Mouse (Mus musculus) hindbrain, embryonic 11.5 days (tissue): ENCODE data around the gene Slc12a7. TPM values are rescaled to one million over a fixed set of nuclear protein-coding genes. Genes with fewer than 3 reads are reported as not detected.
"Not testable (repeated sequence)": the region's sequence is repeated elsewhere in the genome, so short reads cannot be mapped to it uniquely, and the experiment has no call there.

Experiments
- ATAC-seq: fragments of 200-750 bp; cut with Nextera tagmentation; 2 replicates; pipeline ENCODE4 v1.8.0; 2017; ENCODE audit warnings: mild to moderate bottlenecking, moderate TSS enrichment, moderate library complexity; ENCODE audit not compliant: low FRiP score
- DNase-seq: peaks from one replicate; pipeline ENCODE4 v3.0.0-alpha.2; 2015; ENCODE audit warnings: low spot score
- H3K27ac ChIP-seq: fragments of 300-500 bp; sonication (generic); 2 replicates; pipeline ENCODE4 v1.5.1; 2014; ENCODE audit warnings: mild to moderate bottlenecking, low read depth, low read length
- H3K27me3 ChIP-seq: fragments of 300-500 bp; sonication (generic); 2 replicates; pipeline ENCODE4 v1.6.1; 2014; ENCODE audit warnings: mild to moderate bottlenecking, low read length, moderate library complexity, mixed read lengths; ENCODE audit not compliant: control insufficient read depth, insufficient read depth
- H3K36me3 ChIP-seq: fragments of 300-500 bp; sonication (generic); 2 replicates; pipeline ENCODE4 v1.6.1; 2014; ENCODE audit warnings: mild to moderate bottlenecking, low read length, moderate library complexity, mixed read lengths; ENCODE audit not compliant: control insufficient read depth, insufficient read depth
- H3K4me1 ChIP-seq: fragments of 300-500 bp; sonication (generic); replicated peaks from 2 replicates; pipeline ENCODE4 v1.6.1; 2014; ENCODE audit warnings: low read length, mixed read lengths; ENCODE audit not compliant: control insufficient read depth, insufficient read depth
- H3K4me2 ChIP-seq: fragments of 300-500 bp; sonication (generic); replicated peaks from 2 replicates; pipeline ENCODE4 v1.6.1; 2014; ENCODE audit warnings: mild to moderate bottlenecking, low read depth, low read length
- H3K4me3 ChIP-seq: fragments of 300-500 bp; sonication (generic); 2 replicates; pipeline ENCODE4 v1.5.1; 2014; ENCODE audit warnings: low read depth, low read length
- H3K9ac ChIP-seq: fragments of 300-500 bp; sonication (generic); 2 replicates; pipeline ENCODE4 v1.6.1; 2014; ENCODE audit warnings: low read depth, low read length
- H3K9me3 ChIP-seq: fragments of 300-500 bp; sonication (generic); 2 replicates; pipeline ENCODE4 v1.6.1; 2016; ENCODE audit warnings: low read length; ENCODE audit not compliant: control insufficient read depth
- WGBS: fragments of 180-500 bp; shearing (Covaris S2); extraction: QIAGEN DNeasy Blood & Tissue Kit; methylation state at CpG from one replicate; pipeline ENCODE4 v1.1.7; 2014; 5-methylcytosine and 5-hydroxymethylcytosine counted together
- polyA plus RNA-seq: library from polyadenylated mRNA; unstranded; fragments of >200 nt; fragmentation: Nextera tagmentation; extraction: Ambion mirVana; gene quantifications from 2 replicates; pipeline ENCODE4 v1.2.1, GENCODE M21; 2014

Gene Slc12a7
- polyA plus RNA-seq, 1 experiment from 2014 or later: 34.2 TPM

GRCm38 (mm10) chr13:73727621-73728025 is 5.3 kb upstream of the Slc12a7 start:
- no peak overlapping the region for H3K27ac ChIP-seq
- DNase-seq: no peak
- no peaks in the 10 kb centered on the region for H3K9me3 ChIP-seq
- H3K9ac ChIP-seq: no peak overlapping the region
- H3K36me3 ChIP-seq: no peaks in the 10 kb centered on the region
- WGBS: 21% methylated on average over 2 of the region's 2 CpGs
- no peak overlapping the region for H3K4me3 ChIP-seq
- H3K4me2 ChIP-seq: no peak overlapping the region
- H3K27me3 ChIP-seq: peaks cover 2% of the 10 kb centered on the region
- no peak for ATAC-seq
- H3K4me1 ChIP-seq: peaks cover 3% of the 10 kb centered on the region; the same call in 1 of the 2 replicates

- Histone ChIP-seq H3K9ac (no peak overlapping the region), H3K27ac (no peak overlapping the region), H3K4me1 (peaks cover 3% of the 10 kb centered on the region; the same call in 1 of the 2 replicates), H3K27me3 (peaks cover 7% of the 10 kb centered on the region), H3K4me3 (no peak overlapping the region), H3K4me2 (no peak overlapping the region), H3K36me3 (no peaks in the 10 kb centered on the region), H3K9me3 (no peaks in the 10 kb centered on the region)
- no peak for DNase-seq
- no peak for ATAC-seq
Measured at GRCm38 (mm10) chr13:73728633-73729032, 4.3 kb upstream of the Slc12a7 start.

- peaks cover 3% of the 10 kb centered on the region; the same call in 1 of the 2 replicates for H3K4me1 ChIP-seq
- peaks cover 8% of the 10 kb centered on the region for H3K27me3 ChIP-seq
- H3K27ac ChIP-seq: no peak overlapping the region
- H3K9me3 ChIP-seq: no peaks in the 10 kb centered on the region
- 66% methylated on average over 1 of the region's 1 CpGs for WGBS
- H3K36me3 ChIP-seq: no peaks in the 10 kb centered on the region
- H3K9ac ChIP-seq: no peak overlapping the region
- DNase-seq (no peak), ATAC-seq (no peak)
- no peak overlapping the region for H3K4me3 ChIP-seq
- no peak overlapping the region for H3K4me2 ChIP-seq
Measured at GRCm38 (mm10) chr13:73730913-73731312, 2.0 kb upstream of the Slc12a7 start.

- 66% methylated on average over 7 of the region's 7 CpGs for WGBS
- ATAC-seq: peak; percentile 20; the same call in 1 of the 2 replicates
- peak overlapping the region; percentile 30; the same call in 1 of the 2 replicates for H3K4me3 ChIP-seq
Measured at GRCm38 (mm10) chr13:73732235-73732634, 659 bp upstream of the Slc12a7 start.

GRCm38 (mm10) chr13:73734379-73734778 is 1.5 kb downstream of the Slc12a7 start:
- no peak for DNase-seq
- Histone ChIP-seq H3K4me2 (no peak overlapping the region), H3K36me3 (no peaks in the 10 kb centered on the region), H3K4me1 (peaks cover 3% of the 10 kb centered on the region; the same call in 1 of the 2 replicates), H3K27ac (no peak overlapping the region), H3K27me3 (peaks cover 8% of the 10 kb centered on the region), H3K4me3 (no peak overlapping the region), H3K9ac (no peak overlapping the region), H3K9me3 (no peaks in the 10 kb centered on the region)
- no peak for ATAC-seq
- WGBS: 94% methylated on average over 1 of the region's 1 CpGs

More at GRCm38 (mm10) chr13:73732235-73732634, 659 bp upstream of the Slc12a7 start:
- H3K9me3 ChIP-seq: no peaks in the 10 kb centered on the region
- no peak overlapping the region for H3K9ac ChIP-seq
- H3K27me3 ChIP-seq: peaks cover 8% of the 10 kb centered on the region
- no peak for DNase-seq
- peaks cover 3% of the 10 kb centered on the region; the same call in 1 of the 2 replicates for H3K4me1 ChIP-seq
- H3K4me2 ChIP-seq: peak overlapping the region; percentile 45
- no peak overlapping the region for H3K27ac ChIP-seq
- H3K36me3 ChIP-seq: no peaks in the 10 kb centered on the region

- Histone ChIP-seq H3K9me3 (no peaks in the 10 kb centered on the region), H3K4me2 (no peak overlapping the region), H3K27me3 (peaks cover 8% of the 10 kb centered on the region), H3K4me1 (peaks cover 3% of the 10 kb centered on the region; the same call in 1 of the 2 replicates), H3K9ac (no peak overlapping the region), H3K27ac (no peak overlapping the region), H3K4me3 (no peak overlapping the region), H3K36me3 (no peaks in the 10 kb centered on the region)
- no peak for ATAC-seq
- no peak for DNase-seq
- 87% methylated on average over 8 of the region's 8 CpGs for WGBS
Measured at GRCm38 (mm10) chr13:73735270-73735669, 2.4 kb downstream of the Slc12a7 start.

GRCm38 (mm10) chr13:73735928-73736327 is 3.0 kb downstream of the Slc12a7 start:
- Histone ChIP-seq H3K9me3 (no peaks in the 10 kb centered on the region), H3K36me3 (no peaks in the 10 kb centered on the region), H3K27ac (no peak overlapping the region), H3K9ac (no peak overlapping the region), H3K4me2 (no peak overlapping the region), H3K4me3 (no peak overlapping the region), H3K4me1 (peaks cover 3% of the 10 kb centered on the region; the same call in 1 of the 2 replicates), H3K27me3 (peaks cover 8% of the 10 kb centered on the region)
- DNase-seq (no peak), ATAC-seq (no peak)
- 82% methylated on average over 2 of the region's 2 CpGs for WGBS

GRCm38 (mm10) chr13:73736943-73737342 is 4.0 kb downstream of the Slc12a7 start:
- no peak for DNase-seq
- H3K4me1 ChIP-seq: peaks cover 3% of the 10 kb centered on the region; the same call in 1 of the 2 replicates
- H3K9ac ChIP-seq: no peak overlapping the region
- H3K36me3 ChIP-seq: no peaks in the 10 kb centered on the region
- no peak overlapping the region for H3K27ac ChIP-seq
- no peaks in the 10 kb centered on the region for H3K9me3 ChIP-seq
- ATAC-seq: no peak
- WGBS: 89% methylated on average over 3 of the region's 3 CpGs
- no peak overlapping the region for H3K4me3 ChIP-seq
- no peak overlapping the region for H3K4me2 ChIP-seq
- peaks cover 6% of the 10 kb centered on the region for H3K27me3 ChIP-seq

GRCm38 (mm10) chr13:73740399-73740944 is 7.6 kb downstream of the Slc12a7 start:
- H3K4me3 ChIP-seq, DNase-seq, ATAC-seq, H3K36me3 ChIP-seq, H3K27me3 ChIP-seq, H3K9ac ChIP-seq, H3K9me3 ChIP-seq, H3K4me2 ChIP-seq, H3K4me1 ChIP-seq, H3K27ac ChIP-seq: not testable (repeated sequence)
- WGBS: 60% methylated on average over 2 of the region's 2 CpGs
